Mouse (Mus musculus) heart, adult 8-10 months (tissue): ENCODE results near the gene Asxl1. TPM values are rescaled to one million over a fixed set of nuclear protein-coding genes. Genes with fewer than 3 reads are reported as not detected.

Experiments
- DNase-seq: peaks from one replicate; pipeline ENCODE4 v3.0.0; 2022; ENCODE audit warnings: low spot score
- total RNA-seq, 4 experiments: library from RNA; stranded (reverse); gene quantifications; 2 replicates each; pipeline ENCODE4 v1.2.4; 2022

Gene Asxl1
- total RNA-seq, 4 experiments from 2014 or later = 17.6 to 23.9 (median 22.1) TPM

- no peak for DNase-seq
Observed at GRCm38 (mm10) chr2:153411557-153411956, 65.9 kb downstream of the Asxl1 start.

GRCm38 (mm10) chr2:153412563-153412962, 66.9 kb downstream of the Asxl1 start:
- DNase-seq = no peak

DNA sequence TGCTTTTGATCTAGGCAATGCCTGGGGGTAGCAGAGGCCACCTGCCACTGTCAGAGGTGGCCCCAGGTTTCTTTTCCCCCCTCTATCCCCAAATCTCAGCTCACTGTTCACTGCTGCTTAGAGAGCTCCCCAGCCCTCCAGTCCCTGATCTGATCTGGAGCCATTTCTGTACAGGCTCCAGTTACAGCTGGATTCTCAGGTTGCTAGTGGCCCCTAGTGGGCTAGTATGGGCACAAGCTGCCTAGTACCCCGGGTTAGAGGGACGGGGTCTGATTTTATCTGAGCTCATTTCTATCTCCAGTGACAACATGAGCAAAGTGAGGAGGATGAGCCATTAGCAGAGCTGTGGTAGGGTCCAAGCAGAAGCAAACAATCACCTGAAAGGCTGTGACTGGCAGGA, 69.0 kb downstream of the Asxl1 start:
- peak; percentile 9 for DNase-seq

- DNase-seq = no peak
Observed at GRCm38 (mm10) chr2:153417841-153418240, 72.2 kb downstream of the Asxl1 start.

GRCm38 (mm10) chr2:153418381-153418780, 72.8 kb downstream of the Asxl1 start:
- DNase-seq = no peak

DNA sequence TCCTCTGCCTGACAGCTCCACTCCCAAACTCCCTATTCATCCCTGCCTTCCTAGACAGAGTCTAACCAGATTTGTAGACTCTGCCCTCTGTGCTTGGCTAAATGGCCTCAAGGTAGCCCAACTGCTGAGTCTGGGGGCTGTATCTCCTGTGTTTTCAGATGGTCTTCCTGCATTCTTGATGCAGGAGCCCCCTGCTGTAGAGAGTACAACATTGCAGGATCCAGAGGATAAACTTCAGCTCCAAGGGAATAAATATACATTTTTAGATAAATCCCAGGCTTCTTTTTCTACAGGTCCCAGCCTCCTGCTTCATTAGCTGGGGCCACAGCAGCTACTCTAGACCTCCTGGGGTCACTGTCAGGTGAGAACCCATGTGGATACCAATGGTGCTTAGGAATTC, 75.6 kb downstream of the Asxl1 start:
- DNase-seq = no peak

- DNase-seq = no peak
Observed at GRCm38 (mm10) chr2:153422051-153422450, 76.4 kb downstream of the Asxl1 start.

DNA sequence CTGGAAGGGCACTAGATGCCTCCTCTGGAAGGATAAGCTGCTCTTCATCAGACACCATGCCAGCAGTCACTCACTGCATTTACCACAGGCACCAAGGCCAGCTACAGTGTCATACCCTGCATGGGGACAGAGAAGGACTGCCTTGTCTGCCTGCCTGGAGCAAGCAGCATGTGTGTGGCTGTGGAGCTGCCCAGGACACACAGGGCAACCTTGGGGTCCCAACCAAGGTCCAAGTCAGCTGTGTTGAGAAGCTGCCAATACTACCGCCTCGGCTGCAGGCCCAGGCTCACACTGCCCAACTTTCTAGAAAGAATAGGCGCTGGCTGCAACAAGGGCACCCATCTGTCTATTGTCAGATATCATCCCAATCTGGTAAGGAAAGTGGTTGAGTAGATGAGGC, 77.5 kb downstream of the Asxl1 start:
- DNase-seq = peak; percentile 34

- no peak for DNase-seq
Observed at GRCm38 (mm10) chr2:153424557-153424956, 78.9 kb downstream of the Asxl1 start.

- DNase-seq = no peak
Observed at GRCm38 (mm10) chr2:153425124-153425844, 79.7 kb downstream of the Asxl1 start.

GRCm38 (mm10) chr2:153425998-153426670, 80.5 kb downstream of the Asxl1 start:
- DNase-seq = no peak

GRCm38 (mm10) chr2:153426931-153427330, 81.3 kb downstream of the Asxl1 start:
- DNase-seq = no peak

- DNase-seq = no peak
Observed at GRCm38 (mm10) chr2:153428485-153428884, 82.9 kb downstream of the Asxl1 start.

DNA sequence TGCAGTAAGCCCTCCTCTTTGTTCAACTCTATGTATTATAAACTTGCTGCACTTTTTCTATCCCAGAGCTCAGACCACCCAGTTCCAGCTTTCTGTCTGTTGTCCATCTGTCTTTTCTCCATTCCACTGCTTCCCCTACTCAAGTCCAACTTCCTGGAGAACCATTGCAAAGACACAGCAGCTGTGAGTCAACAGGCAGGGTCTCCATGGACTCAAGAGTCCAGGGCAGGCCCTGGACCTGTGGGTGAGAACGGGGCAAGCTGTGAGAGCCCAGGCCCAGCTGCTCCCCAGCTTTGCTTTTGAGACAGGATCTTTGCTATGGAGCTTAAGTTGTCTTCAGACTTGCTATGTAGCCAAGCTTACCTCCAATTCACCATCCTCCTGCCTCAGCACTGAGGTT, 84.9 kb downstream of the Asxl1 start:
- DNase-seq = no peak

- no peak for DNase-seq
Observed at GRCm38 (mm10) chr2:153432492-153432891, 86.9 kb downstream of the Asxl1 start.

- no peak for DNase-seq
Observed at GRCm38 (mm10) chr2:153433859-153434258, 88.2 kb downstream of the Asxl1 start.

GRCm38 (mm10) chr2:153434880-153435831, 89.5 kb downstream of the Asxl1 start:
- no peak for DNase-seq

- peak; percentile 60 for DNase-seq
Observed at GRCm38 (mm10) chr2:153436641-153437305, 91.1 kb downstream of the Asxl1 start.

GRCm38 (mm10) chr2:153437306-153437659, 91.7 kb downstream of the Asxl1 start:
- no peak for DNase-seq

GRCm38 (mm10) chr2:153440755-153441154, 95.1 kb downstream of the Asxl1 start:
- no peak for DNase-seq

DNA sequence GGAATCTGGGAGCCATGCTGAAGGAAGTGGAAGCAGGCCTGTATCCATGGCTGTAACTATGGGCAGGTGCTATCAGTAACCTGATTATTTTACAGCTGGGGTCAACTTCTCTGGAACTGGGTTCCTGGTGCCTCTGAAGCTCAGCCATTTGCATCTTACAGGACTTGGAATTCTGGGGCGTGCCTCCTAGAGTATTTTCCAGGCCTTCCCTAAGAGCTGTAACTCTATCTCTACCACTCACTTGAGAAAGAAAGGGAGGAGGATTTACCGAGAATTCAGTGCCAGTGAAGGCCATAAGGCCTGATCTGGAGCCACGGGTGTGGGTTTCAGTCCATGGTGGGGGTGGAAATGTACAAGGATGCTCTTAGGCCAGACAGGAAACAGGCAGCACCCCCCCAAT, 95.6 kb downstream of the Asxl1 start:
- no peak for DNase-seq

- no peak for DNase-seq
Observed at GRCm38 (mm10) chr2:153442720-153443119, 97.1 kb downstream of the Asxl1 start.
